8 mouse cellular contexts compared by ENCODE assay signal in the genomic region with DNA sequence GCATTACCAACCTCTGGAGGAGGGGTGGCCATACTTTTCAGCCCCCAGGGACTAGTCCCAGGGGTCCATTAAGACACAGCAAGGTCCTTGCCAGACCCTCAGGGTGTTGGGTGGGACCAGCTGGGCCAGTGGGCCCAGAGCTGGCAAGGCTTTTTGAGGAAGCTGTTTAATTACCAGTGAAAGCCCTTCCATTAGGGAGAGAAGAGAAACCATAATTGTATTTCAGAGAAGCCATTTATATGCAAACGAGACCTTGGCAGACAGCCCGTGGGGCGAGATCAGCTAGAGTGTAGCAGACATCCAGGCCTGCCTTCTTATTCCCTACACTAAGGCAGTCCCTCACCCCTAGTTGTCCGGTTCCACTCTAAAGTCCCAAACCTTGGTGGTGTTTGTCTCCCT. TPM values are rescaled to one million over a fixed set of nuclear protein-coding genes. Genes with fewer than 3 reads are reported as not detected.
A peak's percentile ranks its signal among the peaks of the same experiment; 100 is the strongest.
DNase-seq lines count a peak whose midpoint lies in the region; ATAC-seq lines count a peak whose summit lies in the region.
"Had no signal": no experiment of that assay in that cellular context is flagged by ENCODE, and none has a peak within 500 bp of the region (broad histone marks: within the 10 kb centered on the region; RNA-seq: fewer than 3 reads in every experiment).

No protein-coding gene starts in this region.

- DNase-seq in retina, postnatal 1 day = peak; percentile 68
- DNase-seq in retina, embryonic 14.5 days (ENCODE audit: low spot score) = no peak
- DNase-seq in kidney, adult 9 months = peak; percentile 49
- DNase-seq in thymus, postnatal 10 days (ENCODE audit: low spot score in 2 of 2) = no peak
- DNase-seq in heart, adult 8-10 months (ENCODE audit: low spot score) = no peak

- H3K27ac ChIP-seq in embryonic facial prominence, embryonic 12.5 days = peak overlapping the region; percentile 47; the same call in 1 of the 2 replicates
- peak overlapping the region; percentile 83 for H3K27ac ChIP-seq in midbrain, embryonic 12.5 days (replicated peaks)

- no peaks in the 10 kb centered on the region for H3K9me3 ChIP-seq in embryonic facial prominence, embryonic 12.5 days
- H3K9me3 ChIP-seq in midbrain, embryonic 12.5 days = no peaks in the 10 kb centered on the region

- ATAC-seq in embryonic facial prominence, embryonic 12.5 days (ENCODE audit: insufficient number of reproducible peaks, insufficient read depth, low FRiP score, low TSS enrichment) = no peak
- peak; percentile 8; the same call in 1 of the 2 replicates for ATAC-seq in midbrain, embryonic 12.5 days (ENCODE audit: low FRiP score, low read depth)

- peaks cover 28% of the 10 kb centered on the region; the same call in 1 of the 2 replicates for H3K36me3 ChIP-seq in embryonic facial prominence, embryonic 12.5 days
- peaks cover 29% of the 10 kb centered on the region for H3K36me3 ChIP-seq in midbrain, embryonic 12.5 days

- no peak overlapping the region for H3K9ac ChIP-seq in embryonic facial prominence, embryonic 12.5 days
- H3K9ac ChIP-seq in midbrain, embryonic 12.5 days (replicated peaks) = no peak overlapping the region; the same call in 1 of the 2 replicates

- H3K4me3 ChIP-seq in embryonic facial prominence, embryonic 12.5 days = no peak overlapping the region
- H3K4me3 ChIP-seq in midbrain, embryonic 12.5 days = no peak overlapping the region

- 45% methylated on average over 4 of the region's 4 CpGs for WGBS in embryonic facial prominence, embryonic 12.5 days
- 37% methylated on average over 4 of the region's 4 CpGs for WGBS in midbrain, embryonic 12.5 days

- no peak overlapping the region for H3K4me2 ChIP-seq in embryonic facial prominence, embryonic 12.5 days (replicated peaks)
- H3K4me2 ChIP-seq in midbrain, embryonic 12.5 days (replicated peaks) = no peak overlapping the region

- peaks cover 15% of the 10 kb centered on the region for H3K4me1 ChIP-seq in embryonic facial prominence, embryonic 12.5 days
- peaks cover 57% of the 10 kb centered on the region for H3K4me1 ChIP-seq in midbrain, embryonic 12.5 days

- no peaks in the 10 kb centered on the region for H3K27me3 ChIP-seq in embryonic facial prominence, embryonic 12.5 days
- H3K27me3 ChIP-seq in midbrain, embryonic 12.5 days = no peaks in the 10 kb centered on the region

RNA-seq across cellular contexts. Expression of a gene that starts 17.0 kb away (rescaled TPM):
- polyA plus RNA-seq in embryonic facial prominence, embryonic 12.5 days (2016; fragmentation: Nextera tagmentation; extraction: Ambion mirVana) = 6.5 and 6.9 TPM in 2 replicates
- 9.2 TPM in 2 replicates for polyA plus RNA-seq in midbrain, embryonic 12.5 days (2016; fragmentation: Nextera tagmentation; extraction: Ambion mirVana)
- 1 to 10 TPM; 4.4 to 7.3 (median 5.7) TPM for total RNA-seq in heart, adult 8-10 months (2022)

RNA-seq across cellular contexts. Expression of a gene that starts 36.5 kb away (rescaled TPM):
- polyA plus RNA-seq in embryonic facial prominence, embryonic 12.5 days (2016; fragmentation: Nextera tagmentation; extraction: Ambion mirVana) = 0.24 and 0.32 TPM in 2 replicates
- 0.12 and 0.18 TPM in 2 replicates for polyA plus RNA-seq in midbrain, embryonic 12.5 days (2016; fragmentation: Nextera tagmentation; extraction: Ambion mirVana)
- under 1 TPM in 3 of 4 experiments, not detected in 1; 0.20 to 0.28 (median 0.27) TPM for total RNA-seq in heart, adult 8-10 months (2022)

RNA-seq across cellular contexts. Expression of a gene that starts 38.4 kb away (rescaled TPM):
- polyA plus RNA-seq in embryonic facial prominence, embryonic 12.5 days (2016; fragmentation: Nextera tagmentation; extraction: Ambion mirVana) = 0.55 and 0.70 TPM in 2 replicates
- 0.43 and 0.64 TPM in 2 replicates for polyA plus RNA-seq in midbrain, embryonic 12.5 days (2016; fragmentation: Nextera tagmentation; extraction: Ambion mirVana)
- total RNA-seq in heart, adult 8-10 months (2022) = under 1 TPM in 3 of 4 experiments, not detected in 1; 0.14 to 0.37 (median 0.34) TPM

RNA-seq across cellular contexts. Expression of a gene that starts 53.2 kb away (rescaled TPM):
- not detected in 2 replicates for polyA plus RNA-seq in embryonic facial prominence, embryonic 12.5 days (2016; fragmentation: Nextera tagmentation; extraction: Ambion mirVana)
- polyA plus RNA-seq in midbrain, embryonic 12.5 days (2016; fragmentation: Nextera tagmentation; extraction: Ambion mirVana) = not detected in 2 replicates
- total RNA-seq in heart, adult 8-10 months (2022) = under 1 TPM in 3 of 4 experiments, not detected in 1; 0.17 to 0.31 (median 0.25) TPM
- polyA plus RNA-seq: limb, embryonic 11.5 days had no signal

RNA-seq across cellular contexts. Expression of a gene that starts 53.7 kb away (rescaled TPM):
- 0.05 and 0.08 TPM in 2 replicates for polyA plus RNA-seq in embryonic facial prominence, embryonic 12.5 days (2016; fragmentation: Nextera tagmentation; extraction: Ambion mirVana)
- polyA plus RNA-seq in midbrain, embryonic 12.5 days (2016; fragmentation: Nextera tagmentation; extraction: Ambion mirVana) = not detected in 2 replicates
- under 1 TPM; 0.46 to 0.82 (median 0.54) TPM for total RNA-seq in heart, adult 8-10 months (2022)
- polyA plus RNA-seq: limb, embryonic 11.5 days had no signal

Comparison
In these comparisons a context has a peak if more than half of its experiments do, and no peak if none do; other contexts are left out.
1. DNase-seq: peak in retina, postnatal 1 day (single experiment) and kidney, adult 9 months (single experiment); none in retina, embryonic 14.5 days (single experiment), thymus, postnatal 10 days (0 of 2) and heart, adult 8-10 months (single experiment).